Mouse (Mus musculus) myocyte (in vitro differentiated cells): ENCODE results near the gene Mroh2a.

Experiments used
- CEBPB ChIP-seq: IDR thresholded peaks from 2 replicates; pipeline ENCODE4 v1.6.1; 2011; ENCODE audit warnings: mild to moderate bottlenecking, moderate library complexity; ENCODE audit not compliant: poor library complexity, insufficient read depth, severe bottlenecking
- MAX ChIP-seq: IDR thresholded peaks from one replicate; pipeline ENCODE4 v1.6.1; 2011; ENCODE audit warnings: low read depth, mild to moderate bottlenecking, control low read depth
- POLR2A ChIP-seq: IDR thresholded peaks from one replicate; pipeline ENCODE4 v1.6.1; 2011; ENCODE audit warnings: low read depth, mild to moderate bottlenecking, control low read depth, moderate library complexity; ENCODE audit not compliant: insufficient read length
- TCF12 ChIP-seq: IDR thresholded peaks from one replicate; pipeline ENCODE4 v1.6.1; 2011; ENCODE audit warnings: mild to moderate bottlenecking, control low read depth; ENCODE audit not compliant: poor library complexity, insufficient read depth, severe bottlenecking

DNA sequence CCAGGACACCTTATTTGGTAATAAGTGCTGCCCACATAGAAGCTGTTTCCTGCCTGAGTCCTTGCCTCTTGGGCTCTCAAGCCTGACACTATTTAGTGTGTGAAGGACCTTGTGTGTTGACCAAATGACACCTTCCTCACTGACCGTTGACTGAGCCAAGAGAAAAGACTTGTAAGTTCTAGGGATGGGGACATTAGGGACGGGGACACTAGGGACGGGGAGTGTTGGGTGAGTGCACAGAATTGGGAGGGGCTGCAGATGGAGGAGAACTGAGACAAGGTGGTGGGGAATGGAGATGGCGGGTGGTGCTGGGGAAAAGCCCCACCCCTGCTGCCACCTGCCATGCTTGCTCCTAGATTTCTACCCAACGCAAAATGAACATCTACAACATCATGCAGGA lies 3.2 kb downstream of the Mroh2a start:
- TF ChIP-seq POLR2A: no peak
- no peak for TF ChIP-seq MAX
- TF ChIP-seq TCF12: no peak
- TF ChIP-seq CEBPB: no peak
